Mouse (Mus musculus) kidney, postnatal 25 days (tissue): ENCODE measurements at regions not wholly inside any gene's neighbourhood (a gene's known extent, or its start where the extent isn't known, plus 50 kb on each side); places are given as distances from the start of the nearest gene placed in this dataset.
A peak's percentile ranks its signal among the peaks of the same experiment; 100 is the strongest.

Source experiments
- DNase-seq, 2 experiments: peaks; one replicate each; pipeline ENCODE4 v3.0.0; 2021; ENCODE audit warnings: mixed read lengths in 2 of 2

- DNase-seq: no peak
Observed at GRCm38 (mm10) chr8:81286280-81287034, 55.9 kb upstream of the Inpp4b start.

GRCm38 (mm10) chr8:81260089-81260488 is 82.3 kb upstream of the Inpp4b start:
- no peak for DNase-seq

- DNase-seq: no peak
Observed at GRCm38 (mm10) chr8:81223872-81224271, 118.5 kb upstream of the Inpp4b start.

GRCm38 (mm10) chr8:81187061-81187790 is 155.1 kb upstream of the Inpp4b start:
- peak; percentile 51 to 65 for DNase-seq

- DNase-seq: no peak
Observed at GRCm38 (mm10) chr8:81175537-81175936, 160.8 kb upstream of the Usp38 start.

GRCm38 (mm10) chr8:81147239-81147638 is 132.5 kb upstream of the Usp38 start:
- no peak for DNase-seq

GRCm38 (mm10) chr8:81106763-81107509 is 92.2 kb upstream of the Usp38 start:
- DNase-seq: no peak

GRCm38 (mm10) chr8:81098963-81099362 is 84.2 kb upstream of the Usp38 start:
- DNase-seq: no peak

GRCm38 (mm10) chr8:81097076-81097819 is 82.5 kb upstream of the Usp38 start:
- no peak for DNase-seq

- DNase-seq: no peak
Observed at GRCm38 (mm10) chr8:81095237-81095636, 80.5 kb upstream of the Usp38 start.

- DNase-seq: no peak
Observed at GRCm38 (mm10) chr8:81080865-81081637, 66.3 kb upstream of the Usp38 start.

- no peak for DNase-seq
Observed at GRCm38 (mm10) chr8:81079887-81080300, 65.2 kb upstream of the Usp38 start.

- DNase-seq: no peak
Observed at GRCm38 (mm10) chr8:81069080-81069840, 54.5 kb upstream of the Usp38 start.

GRCm38 (mm10) chr8:81068519-81068918 is 53.8 kb upstream of the Usp38 start:
- DNase-seq: peak in 1 of 2 experiments; percentile 24

- DNase-seq: no peak
Observed at GRCm38 (mm10) chr8:81066765-81067164, 52.0 kb upstream of the Usp38 start.
